Mouse (Mus musculus) CD4-positive, CD25-positive, alpha-beta regulatory T cell, adult 9 weeks (primary cell): ENCODE results near the gene Gm28510. TPM values are rescaled to one million over a fixed set of nuclear protein-coding genes. Genes with fewer than 3 reads are reported as not detected.

Experiments
- polyA plus RNA-seq: library from polyadenylated mRNA; unstranded; fragments of 100-300 nt; shearing (Covaris generic); gene quantifications from one replicate; pipeline ENCODE4 v1.2.1, GENCODE M21; 2017

Gene Gm28510
- polyA plus RNA-seq: not detected

GRCm38 (mm10) chrY:10412437-10412836 is at the start of gene Gm28510:
Gm28510 (plus strand) TSS chrY:10412737.

Other genes with a start within 250 kb of the Gm28510 start
- not detected for gene Gm20834, start 88.1 kb upstream of the Gm28510 start, polyA plus RNA-seq
- gene Gm20737, start 123.3 kb downstream of the Gm28510 start, polyA plus RNA-seq: not detected
- gene Gm21775, start 140.7 kb downstream of the Gm28510 start, polyA plus RNA-seq: not detected
- not detected for gene Gm21900, start 203.6 kb downstream of the Gm28510 start, polyA plus RNA-seq